ENCODE assay signal across 9 mouse cellular contexts in genomic region chr14:54592319-54592934, GRCm38 (mm10). TPM values are rescaled to one million over a fixed set of nuclear protein-coding genes. Genes with fewer than 3 reads are reported as not detected.
DNase-seq lines count a peak whose midpoint lies in the region; ATAC-seq and TF ChIP-seq lines count a peak whose summit lies in the region.
"Had no signal": no experiment of that assay in that cellular context is flagged by ENCODE, and none has a peak within 500 bp of the region (broad histone marks: within the 10 kb centered on the region; RNA-seq: fewer than 3 reads in every experiment).

No protein-coding gene starts in this region.

- ATAC-seq in cerebellum, adult (ENCODE audit: insufficient number of reproducible peaks, low FRiP score, low TSS enrichment) = no peak
- ATAC-seq in heart, embryonic 15.5 days (replicated peaks; ENCODE audit: insufficient number of reproducible peaks, insufficient read depth, low FRiP score, low read depth) = peak; percentile 83

- DNase-seq in cerebellum, postnatal 14 days = peak; percentile 31 to 58
- DNase-seq in 416B (ENCODE audit: low read depth) = peak; percentile 79
- DNase-seq in left cerebral cortex, postnatal 25 days (ENCODE audit: low spot score in 2 of 2) = peak; percentile 54 to 91
- DNase-seq in gastrocnemius, adult 8-10 months (ENCODE audit: low spot score in 2 of 2) = no peak
- no peak for DNase-seq in lung, adult 2 months

- H3K27me3 ChIP-seq in heart, embryonic 15.5 days = no peaks in the 10 kb centered on the region
- H3K27me3 ChIP-seq: embryonic facial prominence, embryonic 13.5 days had no signal

- no peak for TF ChIP-seq CTCF in olfactory bulb, adult 2 months (IDR thresholded peaks at IDR 0.05; ENCODE audit: insufficient read depth, low read depth, low read length)
- TF ChIP-seq CTCF in lung, adult 2 months (IDR thresholded peaks at IDR 0.05; ENCODE audit: insufficient read depth, low read length) = no peak

- no peak overlapping the region for H3K4me3 ChIP-seq in heart, embryonic 15.5 days
- no peak overlapping the region for H3K4me3 ChIP-seq in olfactory bulb, adult 2 months (ENCODE audit: insufficient read depth, low read depth, low read length)
- H3K4me3 ChIP-seq in lung, adult 2 months (replicated peaks; ENCODE audit: extremely low read depth, low read depth, low read length) = no peak overlapping the region
- H3K4me3 ChIP-seq: embryonic facial prominence, embryonic 13.5 days had no signal

- 23% methylated on average over 10 of the region's 10 CpGs for WGBS in heart, embryonic 15.5 days
- 21% methylated on average over 10 of the region's 10 CpGs for WGBS in olfactory bulb, adult 2 months
- WGBS in lung, adult 2 months = 41% methylated on average over 10 of the region's 10 CpGs

- no peak for TF ChIP-seq POLR2A in olfactory bulb, adult 2 months (IDR thresholded peaks at IDR 0.05; ENCODE audit: insufficient read depth, low read depth, low read length)
- no peak for TF ChIP-seq POLR2A in lung, adult 2 months (IDR thresholded peaks at IDR 0.05; ENCODE audit: borderline replicate concordance, extremely low read depth, low read depth, low read length)

- H3K9me3 ChIP-seq in heart, embryonic 15.5 days (replicated peaks) = no peaks in the 10 kb centered on the region

- peak overlapping the region; percentile 90 for H3K27ac ChIP-seq in heart, embryonic 15.5 days
- H3K27ac ChIP-seq in olfactory bulb, adult 2 months (ENCODE audit: insufficient read depth, low read depth, low read length) = peak overlapping the region; percentile 3
- H3K27ac ChIP-seq: embryonic facial prominence, embryonic 13.5 days had no signal

- intact Hi-C loops in left cerebral cortex, postnatal 25 days (cut with DNase I) = no loop called here

- H3K4me2 ChIP-seq in heart, embryonic 15.5 days = peak overlapping the region; percentile 24
- H3K4me2 ChIP-seq: embryonic facial prominence, embryonic 13.5 days had no signal

- peak overlapping the region; percentile 46; the same call in 1 of the 2 replicates for H3K9ac ChIP-seq in heart, embryonic 15.5 days
- H3K9ac ChIP-seq: embryonic facial prominence, embryonic 13.5 days had no signal

- no peaks in the 10 kb centered on the region for H3K36me3 ChIP-seq in heart, embryonic 15.5 days

- peaks cover 32% of the 10 kb centered on the region for H3K4me1 ChIP-seq in heart, embryonic 15.5 days (replicated peaks)
- peaks cover 13% of the 10 kb centered on the region for H3K4me1 ChIP-seq in olfactory bulb, adult 2 months (ENCODE audit: control insufficient read depth, insufficient read depth, low read length)
- H3K4me1 ChIP-seq in lung, adult 2 months (ENCODE audit: control insufficient read depth, insufficient read depth, low read length) = no peaks in the 10 kb centered on the region

RNA-seq across cellular contexts. Expression of gene 4931414P19Rik, which starts 13.4 kb away (rescaled TPM):
- polyA plus RNA-seq in heart, embryonic 15.5 days (2015; fragmentation: Nextera tagmentation; extraction: Ambion mirVana) = 4.8 and 5.0 TPM in 2 replicates
- total RNA-seq in left cerebral cortex, postnatal 25 days (2021) = 10 to 100 TPM in 1 of 2 experiments, 1 to 10 TPM in 1; 8.9 to 10.4 TPM
- not detected in 2 replicates for polyA plus RNA-seq in olfactory bulb, adult 2 months (2012; ENCODE audit: insufficient read depth, insufficient read length, low replicate concordance, missing spikeins)
- 1 to 10 TPM; 2.0 to 2.8 (median 2.6) TPM for total RNA-seq in gastrocnemius, adult 8-10 months (2022)
- polyA plus RNA-seq in lung, adult 2 months (2012; rRNA removed) = 6.5 and 7.3 TPM in 2 replicates

RNA-seq across cellular contexts. Expression of gene Ajuba, which starts 15.1 kb away (rescaled TPM):
- polyA plus RNA-seq in heart, embryonic 15.5 days (2015; fragmentation: Nextera tagmentation; extraction: Ambion mirVana) = 23.1 and 35.5 TPM in 2 replicates
- total RNA-seq in left cerebral cortex, postnatal 25 days (2021) = 1 to 10 TPM; 1.6 to 2.1 TPM
- polyA plus RNA-seq in olfactory bulb, adult 2 months (2012; ENCODE audit: insufficient read depth, insufficient read length, low replicate concordance, missing spikeins) = not detected in 2 replicates
- total RNA-seq in gastrocnemius, adult 8-10 months (2022) = 1 to 10 TPM in 2 of 4 experiments, under 1 TPM in 2; 0.87 to 1.8 (median 1.3) TPM
- polyA plus RNA-seq in lung, adult 2 months (2012; rRNA removed) = 36.4 and 49.6 TPM in 2 replicates

RNA-seq across cellular contexts. Expression of gene Psmb5, which starts 25.4 kb away (rescaled TPM):
- 294 and 335 TPM in 2 replicates for polyA plus RNA-seq in heart, embryonic 15.5 days (2015; fragmentation: Nextera tagmentation; extraction: Ambion mirVana)
- total RNA-seq in left cerebral cortex, postnatal 25 days (2021) = 100 to 1,000 TPM; 164 to 182 TPM
- not detected in 2 replicates for polyA plus RNA-seq in olfactory bulb, adult 2 months (2012; ENCODE audit: insufficient read depth, insufficient read length, low replicate concordance, missing spikeins)
- total RNA-seq in gastrocnemius, adult 8-10 months (2022) = 100 to 1,000 TPM; 183 to 192 (median 187) TPM
- polyA plus RNA-seq in lung, adult 2 months (2012; rRNA removed) = 129 and 146 TPM in 2 replicates

RNA-seq across cellular contexts. Expression of gene Psmb11, which starts 28.8 kb away (rescaled TPM):
- 1.7 and 17.6 TPM in 2 replicates for polyA plus RNA-seq in heart, embryonic 15.5 days (2015; fragmentation: Nextera tagmentation; extraction: Ambion mirVana)
- total RNA-seq in left cerebral cortex, postnatal 25 days (2021) = under 1 TPM in 1 of 2 experiments, not detected in 1; 0.07 TPM
- polyA plus RNA-seq in olfactory bulb, adult 2 months (2012; ENCODE audit: insufficient read depth, insufficient read length, low replicate concordance, missing spikeins) = not detected in 2 replicates
- not detected for total RNA-seq in gastrocnemius, adult 8-10 months (2022)
- not detected in 2 replicates for polyA plus RNA-seq in lung, adult 2 months (2012; rRNA removed)
- polyA plus RNA-seq: embryonic facial prominence, embryonic 13.5 days had no signal

RNA-seq across cellular contexts. Expression of gene Haus4, which starts 38.0 kb away (rescaled TPM):
- 34.0 and 39.8 TPM in 2 replicates for polyA plus RNA-seq in heart, embryonic 15.5 days (2015; fragmentation: Nextera tagmentation; extraction: Ambion mirVana)
- 1 to 10 TPM; 1.9 TPM for total RNA-seq in left cerebral cortex, postnatal 25 days (2021)
- polyA plus RNA-seq in olfactory bulb, adult 2 months (2012; ENCODE audit: insufficient read depth, insufficient read length, low replicate concordance, missing spikeins) = not detected in 2 replicates
- total RNA-seq in gastrocnemius, adult 8-10 months (2022) = 1 to 10 TPM; 1.6 to 3.5 (median 3.1) TPM
- polyA plus RNA-seq in lung, adult 2 months (2012; rRNA removed) = 7.4 and 7.9 TPM in 2 replicates

Comparison
In these comparisons a context has a peak if more than half of its experiments do, and no peak if none do; other contexts are left out.
1. DNase-seq: peak in cerebellum, postnatal 14 days (2 of 2), 416B (single experiment) and left cerebral cortex, postnatal 25 days (2 of 2); none in gastrocnemius, adult 8-10 months (0 of 2) and lung, adult 2 months (single experiment).
2. RNA of gene Ajuba, which starts 15.1 kb away (polyA plus RNA-seq): 36.4 to 49.6 TPM in lung, adult 2 months and 23.1 to 35.5 TPM in heart, embryonic 15.5 days; not detected in olfactory bulb, adult 2 months; every median in the first group is over 10 times any median in the second.
3. RNA of gene Psmb5, which starts 25.4 kb away (polyA plus RNA-seq): 294 to 335 TPM in heart, embryonic 15.5 days and 129 to 146 TPM in lung, adult 2 months; not detected in olfactory bulb, adult 2 months; every median in the first group is over 100 times any median in the second.